Mouse (Mus musculus): ENCODE results near the gene Myrfl.

- TF ChIP-seq EP300 (IDR thresholded peaks at IDR 0.05) (no peak), CTCF (IDR thresholded peaks at IDR 0.05) (no peak)
Measured at GRCm38 (mm10) chr10:116754940-116755339, 141.8 kb downstream of the Myrfl start.

Measured in lung, postnatal 0 days (tissue).